Mouse (Mus musculus): ENCODE measurements around the gene Nae1. TPM values are rescaled to one million over a fixed set of nuclear protein-coding genes. Genes with fewer than 3 reads are reported as not detected.

Nae1 gene
- polyA plus RNA-seq, 1 experiment from 2014 or later, result 98.6 TPM

DNA sequence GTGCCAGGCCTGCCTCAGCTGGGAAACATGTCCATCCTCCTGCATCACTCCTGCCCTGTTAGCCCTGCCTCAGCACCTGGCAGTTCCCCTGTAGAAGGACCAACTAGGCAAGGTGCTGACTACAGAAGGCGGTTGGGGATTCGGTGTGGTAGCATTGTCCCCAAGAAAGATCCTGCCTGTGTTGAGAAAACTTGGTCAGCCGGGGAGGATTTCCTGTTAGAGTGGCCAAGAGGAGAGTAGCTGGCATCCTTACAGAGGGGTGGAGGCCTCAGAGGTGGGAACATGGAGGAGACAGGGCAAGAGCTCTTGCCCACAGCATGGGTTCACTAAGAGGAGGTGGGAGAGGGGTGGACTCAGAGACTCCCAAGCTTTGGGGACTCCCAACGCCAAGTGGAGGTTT lies 20.8 kb upstream of the Nae1 start:
- ATAC-seq (ENCODE audit: low FRiP score, low TSS enrichment), result no peak
- Histone ChIP-seq H3K4me1 (ENCODE audit: insufficient read depth, low read length) (no peaks in the 10 kb centered on the region), H3K4me3 (ENCODE audit: low read length) (no peak overlapping the region), H3K4me2 (replicated peaks; ENCODE audit: low read depth, low read length) (no peak overlapping the region), H3K9ac (replicated peaks; ENCODE audit: low read length) (no peak overlapping the region), H3K9me3 (ENCODE audit: low read length) (no peaks in the 10 kb centered on the region), H3K27me3 (ENCODE audit: insufficient read depth, low read length) (no peaks in the 10 kb centered on the region), H3K36me3 (ENCODE audit: insufficient read depth, low read length) (no peaks in the 10 kb centered on the region), H3K27ac (ENCODE audit: low read length) (no peak overlapping the region)
- 91% methylated on average over 4 of the region's 4 CpGs for WGBS

GRCm38 (mm10) chr8:104543440-104544045 lies 9.1 kb upstream of the Nae1 start:
- no peak for ATAC-seq (ENCODE audit: low FRiP score, low TSS enrichment)

DNA sequence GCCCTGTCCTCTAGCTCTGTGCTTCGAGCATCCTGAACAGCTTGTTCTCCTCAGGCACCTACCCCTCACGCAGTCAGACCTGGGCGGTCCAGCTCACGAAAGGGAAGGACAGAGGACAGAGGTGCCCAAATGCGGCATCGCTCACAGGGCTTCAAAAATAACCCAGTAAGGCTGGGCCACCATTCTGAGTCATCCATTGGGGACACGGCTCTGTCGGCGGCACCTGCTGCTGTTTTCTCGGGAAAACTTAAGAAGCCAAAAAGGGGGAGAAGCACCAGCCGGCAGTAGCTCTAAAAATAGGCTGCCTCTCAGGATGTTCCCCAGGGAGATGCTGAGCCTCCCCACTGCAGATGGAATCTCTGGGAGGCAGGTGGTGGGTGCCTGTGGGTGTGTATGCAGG lies 7.7 kb upstream of the Nae1 start:
- no peak for ATAC-seq (ENCODE audit: low FRiP score, low TSS enrichment)
- Histone ChIP-seq H3K9me3 (ENCODE audit: low read length) (no peaks in the 10 kb centered on the region), H3K4me2 (replicated peaks; ENCODE audit: low read depth, low read length) (no peak overlapping the region), H3K4me1 (ENCODE audit: insufficient read depth, low read length) (peaks cover 12% of the 10 kb centered on the region), H3K4me3 (ENCODE audit: low read length) (no peak overlapping the region), H3K27ac (ENCODE audit: low read length) (no peak overlapping the region), H3K9ac (replicated peaks; ENCODE audit: low read length) (no peak overlapping the region), H3K27me3 (ENCODE audit: insufficient read depth, low read length) (peaks cover 56% of the 10 kb centered on the region), H3K36me3 (ENCODE audit: insufficient read depth, low read length) (no peaks in the 10 kb centered on the region)
- whole genome bisulfite sequencing, result 7% methylated on average over 11 of the region's 11 CpGs

More at GRCm38 (mm10) chr8:104543440-104544045, 9.1 kb upstream of the Nae1 start:
- H3K9ac ChIP-seq (replicated peaks; ENCODE audit: low read length), result no peak overlapping the region
- H3K4me2 ChIP-seq (replicated peaks; ENCODE audit: low read depth, low read length), result no peak overlapping the region
- no peak overlapping the region for H3K27ac ChIP-seq (ENCODE audit: low read length)
- peaks cover 12% of the 10 kb centered on the region for H3K4me1 ChIP-seq (ENCODE audit: insufficient read depth, low read length)
- no peaks in the 10 kb centered on the region for H3K36me3 ChIP-seq (ENCODE audit: insufficient read depth, low read length)
- H3K9me3 ChIP-seq (ENCODE audit: low read length), result no peaks in the 10 kb centered on the region
- no peak overlapping the region for H3K4me3 ChIP-seq (ENCODE audit: low read length)
- H3K27me3 ChIP-seq (ENCODE audit: insufficient read depth, low read length), result peaks cover 55% of the 10 kb centered on the region
- 78% methylated on average over 8 of the region's 8 CpGs for WGBS

GRCm38 (mm10) chr8:104541515-104541880 lies 7.1 kb upstream of the Nae1 start:
- Histone ChIP-seq H3K9me3 (ENCODE audit: low read length) (no peaks in the 10 kb centered on the region), H3K9ac (replicated peaks; ENCODE audit: low read length) (no peak overlapping the region), H3K27me3 (ENCODE audit: insufficient read depth, low read length) (peaks cover 56% of the 10 kb centered on the region), H3K4me2 (replicated peaks; ENCODE audit: low read depth, low read length) (peak overlapping the region; percentile 99), H3K4me3 (ENCODE audit: low read length) (peak overlapping the region; percentile 55), H3K27ac (ENCODE audit: low read length) (no peak overlapping the region), H3K4me1 (ENCODE audit: insufficient read depth, low read length) (peaks cover 12% of the 10 kb centered on the region), H3K36me3 (ENCODE audit: insufficient read depth, low read length) (no peaks in the 10 kb centered on the region)
- WGBS, result 11% methylated on average over 8 of the region's 8 CpGs
- no peak for ATAC-seq (ENCODE audit: low FRiP score, low TSS enrichment)

DNA sequence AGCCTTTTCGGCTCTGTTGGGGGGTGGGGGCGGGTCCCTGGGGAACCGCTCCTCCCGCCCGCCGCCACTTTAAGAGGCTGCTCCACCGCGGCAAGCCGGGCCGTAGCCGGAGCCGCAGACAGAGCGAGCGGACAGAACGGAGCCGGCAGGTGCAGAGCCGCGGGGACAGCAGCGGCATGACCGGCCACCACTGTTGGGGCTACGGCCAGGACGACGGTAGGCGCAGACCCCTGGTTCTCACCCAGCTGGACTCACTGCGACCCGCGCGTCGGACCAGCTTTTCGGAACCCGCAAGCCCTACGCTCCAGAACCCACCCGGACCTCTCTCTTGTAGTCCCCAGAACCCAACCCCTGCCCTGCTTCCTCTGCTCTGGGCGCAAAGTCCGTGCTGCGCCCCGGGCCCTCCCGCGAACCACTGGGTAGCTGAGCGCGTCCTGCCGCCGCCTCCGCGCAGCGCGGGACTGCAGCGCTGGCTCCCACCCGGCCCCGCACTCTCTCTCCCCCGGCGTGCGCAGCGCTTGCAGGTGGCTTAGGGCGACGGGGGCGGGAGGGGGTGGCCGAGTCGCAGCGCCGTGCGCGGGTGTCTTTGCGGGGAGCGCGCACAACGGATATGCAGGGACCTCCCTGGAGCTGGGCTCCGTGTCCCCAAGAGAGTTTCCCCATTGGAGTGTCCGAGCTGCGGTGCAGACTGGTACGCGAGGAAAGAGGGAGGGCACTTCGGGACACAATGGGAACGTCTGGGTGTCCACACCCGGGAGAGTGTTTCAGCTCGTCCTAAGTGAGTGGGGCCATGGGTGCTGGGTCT lies 6.5 kb upstream of the Nae1 start:
- H3K9me3 ChIP-seq (ENCODE audit: low read length), result no peaks in the 10 kb centered on the region
- WGBS, result under 1% methylated on average over 76 of the region's 76 CpGs
- peak overlapping the region; percentile 99 for H3K4me2 ChIP-seq (replicated peaks; ENCODE audit: low read depth, low read length)
- ATAC-seq (ENCODE audit: low FRiP score, low TSS enrichment), result peak; percentile 61
- H3K4me3 ChIP-seq (ENCODE audit: low read length), result peak overlapping the region; percentile 55
- no peaks in the 10 kb centered on the region for H3K36me3 ChIP-seq (ENCODE audit: insufficient read depth, low read length)
- H3K9ac ChIP-seq (replicated peaks; ENCODE audit: low read length), result peak overlapping the region; percentile 61
- H3K27me3 ChIP-seq (ENCODE audit: insufficient read depth, low read length), result peaks cover 56% of the 10 kb centered on the region
- peaks cover 12% of the 10 kb centered on the region for H3K4me1 ChIP-seq (ENCODE audit: insufficient read depth, low read length)
- H3K27ac ChIP-seq (ENCODE audit: low read length), result no peak overlapping the region

- H3K27ac ChIP-seq (ENCODE audit: low read length), result no peak overlapping the region
- no peaks in the 10 kb centered on the region for H3K9me3 ChIP-seq (ENCODE audit: low read length)
- H3K4me1 ChIP-seq (ENCODE audit: insufficient read depth, low read length), result peaks cover 13% of the 10 kb centered on the region
- no peak for ATAC-seq (ENCODE audit: low FRiP score, low TSS enrichment)
- no peaks in the 10 kb centered on the region for H3K36me3 ChIP-seq (ENCODE audit: insufficient read depth, low read length)
- H3K9ac ChIP-seq (replicated peaks; ENCODE audit: low read length), result no peak overlapping the region; the same call in 1 of the 2 replicates
- peak overlapping the region; percentile 99 for H3K4me2 ChIP-seq (replicated peaks; ENCODE audit: low read depth, low read length)
- 40% methylated on average over 7 of the region's 7 CpGs for WGBS
- H3K4me3 ChIP-seq (ENCODE audit: low read length), result peak overlapping the region; percentile 55
- peaks cover 56% of the 10 kb centered on the region for H3K27me3 ChIP-seq (ENCODE audit: insufficient read depth, low read length)
These were observed 5.8 kb upstream of the Nae1 start for GRCm38 (mm10) chr8:104540238-104540637.

GRCm38 (mm10) chr8:104539566-104539965 lies 5.1 kb upstream of the Nae1 start:
- Histone ChIP-seq H3K4me3 (ENCODE audit: low read length) (no peak overlapping the region), H3K27ac (ENCODE audit: low read length) (no peak overlapping the region), H3K27me3 (ENCODE audit: insufficient read depth, low read length) (peaks cover 56% of the 10 kb centered on the region), H3K36me3 (ENCODE audit: insufficient read depth, low read length) (no peaks in the 10 kb centered on the region), H3K4me2 (replicated peaks; ENCODE audit: low read depth, low read length) (no peak overlapping the region), H3K4me1 (ENCODE audit: insufficient read depth, low read length) (peaks cover 19% of the 10 kb centered on the region), H3K9ac (replicated peaks; ENCODE audit: low read length) (no peak overlapping the region), H3K9me3 (ENCODE audit: low read length) (no peaks in the 10 kb centered on the region)
- 88% methylated on average over 2 of the region's 2 CpGs for WGBS
- ATAC-seq (ENCODE audit: low FRiP score, low TSS enrichment), result no peak

DNA sequence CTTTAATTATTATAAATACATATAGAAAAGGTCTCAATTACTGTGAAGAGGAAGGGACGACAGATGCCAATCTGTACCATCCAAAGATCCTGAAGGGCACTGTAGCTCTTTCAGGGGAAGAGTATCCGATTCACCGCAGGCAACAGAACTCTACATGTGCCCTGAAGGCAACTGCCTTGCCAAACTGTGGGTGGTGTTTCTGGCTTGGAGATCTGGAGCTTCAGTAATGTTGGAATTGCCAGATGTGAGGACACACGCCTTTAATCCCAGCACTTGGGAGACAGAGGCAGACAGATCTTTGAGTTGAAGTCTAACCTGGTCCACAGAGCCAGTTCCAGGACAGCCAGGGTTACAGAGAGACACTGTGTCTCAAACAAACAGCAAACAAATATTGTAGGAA lies 4.5 kb upstream of the Nae1 start:
- H3K27me3 ChIP-seq (ENCODE audit: insufficient read depth, low read length), result peaks cover 53% of the 10 kb centered on the region
- WGBS, result 92% methylated on average over 4 of the region's 4 CpGs
- H3K36me3 ChIP-seq (ENCODE audit: insufficient read depth, low read length), result no peaks in the 10 kb centered on the region
- peaks cover 19% of the 10 kb centered on the region for H3K4me1 ChIP-seq (ENCODE audit: insufficient read depth, low read length)
- no peak overlapping the region for H3K4me3 ChIP-seq (ENCODE audit: low read length)
- no peak for ATAC-seq (ENCODE audit: low FRiP score, low TSS enrichment)
- no peak overlapping the region for H3K27ac ChIP-seq (ENCODE audit: low read length)
- H3K9me3 ChIP-seq (ENCODE audit: low read length), result no peaks in the 10 kb centered on the region
- H3K9ac ChIP-seq (replicated peaks; ENCODE audit: low read length), result no peak overlapping the region
- no peak overlapping the region for H3K4me2 ChIP-seq (replicated peaks; ENCODE audit: low read depth, low read length)

- H3K27ac ChIP-seq (ENCODE audit: low read length), result no peak overlapping the region
- 82% methylated on average over 4 of the region's 4 CpGs for WGBS
- no peak overlapping the region for H3K4me2 ChIP-seq (replicated peaks; ENCODE audit: low read depth, low read length)
- H3K27me3 ChIP-seq (ENCODE audit: insufficient read depth, low read length), result peaks cover 25% of the 10 kb centered on the region
- no peaks in the 10 kb centered on the region for H3K9me3 ChIP-seq (ENCODE audit: low read length)
- H3K4me3 ChIP-seq (ENCODE audit: low read length), result no peak overlapping the region
- H3K9ac ChIP-seq (replicated peaks; ENCODE audit: low read length), result no peak overlapping the region
- peaks cover 4% of the 10 kb centered on the region; the same call in 1 of the 2 replicates for H3K36me3 ChIP-seq (ENCODE audit: insufficient read depth, low read length)
- no peak for ATAC-seq (ENCODE audit: low FRiP score, low TSS enrichment)
- peaks cover 26% of the 10 kb centered on the region for H3K4me1 ChIP-seq (ENCODE audit: insufficient read depth, low read length)
These were observed 1.6 kb upstream of the Nae1 start for GRCm38 (mm10) chr8:104536028-104536427.

- Histone ChIP-seq H3K4me2 (replicated peaks; ENCODE audit: low read depth, low read length) (peak overlapping the region; percentile 77), H3K4me3 (ENCODE audit: low read length) (peak overlapping the region; percentile 93; the same call in 1 of the 2 replicates), H3K9me3 (ENCODE audit: low read length) (no peaks in the 10 kb centered on the region), H3K4me1 (ENCODE audit: insufficient read depth, low read length) (peaks cover 20% of the 10 kb centered on the region), H3K9ac (replicated peaks; ENCODE audit: low read length) (no peak overlapping the region), H3K27ac (ENCODE audit: low read length) (no peak overlapping the region), H3K36me3 (ENCODE audit: insufficient read depth, low read length) (peaks cover 4% of the 10 kb centered on the region; the same call in 1 of the 2 replicates), H3K27me3 (ENCODE audit: insufficient read depth, low read length) (peaks cover 19% of the 10 kb centered on the region)
- ATAC-seq (ENCODE audit: low FRiP score, low TSS enrichment), result no peak
- WGBS, result 27% methylated on average over 7 of the region's 7 CpGs
These were observed 941 bp upstream of the Nae1 start for GRCm38 (mm10) chr8:104535378-104535777.

All from kidney, embryonic 16.5 days (tissue).